15 mouse cellular contexts compared by ENCODE assay signal in genomic region chr1:182980702-182981101, GRCm38 (mm10).
"Had no signal": no experiment of that assay in that cellular context is flagged by ENCODE, and none has a peak within 500 bp of the region (broad histone marks: within the 10 kb centered on the region; RNA-seq: fewer than 3 reads in every experiment).

No protein-coding gene starts in this region.

- H3K4me2 ChIP-seq: neural tube, embryonic 15.5 days; stomach, embryonic 15.5 days had no signal

- DNase-seq: retina, postnatal 1 day; right cerebral cortex, adult 18-20 months; right cerebral cortex, postnatal 14 days; right cerebral cortex, postnatal 25 days; right cerebral cortex, postnatal 4 days; spleen, adult 18-20 months; thymus, adult 18-20 months; thymus, adult 2 months; thymus, postnatal 14 days; thymus, postnatal 25 days; thymus, postnatal 36 days; thymus, postnatal 4 days had no signal

- H3K27ac ChIP-seq: neural tube, embryonic 15.5 days; stomach, embryonic 15.5 days; stomach, postnatal 0 days had no signal

- H3K27me3 ChIP-seq: neural tube, embryonic 15.5 days; stomach, embryonic 15.5 days had no signal

- H3K4me3 ChIP-seq: neural tube, embryonic 15.5 days; stomach, embryonic 15.5 days had no signal

- H3K36me3 ChIP-seq: neural tube, embryonic 15.5 days; stomach, embryonic 15.5 days had no signal

- H3K9ac ChIP-seq: neural tube, embryonic 15.5 days; stomach, embryonic 15.5 days had no signal

- H3K9me3 ChIP-seq: neural tube, embryonic 15.5 days; stomach, embryonic 15.5 days had no signal
